Mouse (Mus musculus): ENCODE data around the gene Cmpk1. TPM values are rescaled to one million over a fixed set of nuclear protein-coding genes. Genes with fewer than 3 reads are reported as not detected.
A peak's percentile ranks its signal among the peaks of the same experiment; 100 is the strongest.

Gene Cmpk1
- total RNA-seq, 2 experiments from 2014 or later = 18.1 to 20.2 TPM

GRCm38 (mm10) chr4:114947852-114948481 lies 39.1 kb downstream of the Cmpk1 start:
- intact Hi-C loops (cut with DNase I) = loop anchor here (1.0 kb wide), 1 partner anchor 31 kb away; no protein-coding TSS in a partner anchor
- no peak for DNase-seq

- intact Hi-C loops (cut with DNase I) = loop anchor here (1.0 kb wide), 1 partner anchor 30 kb away; no protein-coding TSS in a partner anchor
- peak; percentile 68 to 73 for DNase-seq
Measured at GRCm38 (mm10) chr4:114947395-114947794, 39.6 kb downstream of the Cmpk1 start.

GRCm38 (mm10) chr4:114946416-114946815 lies 40.6 kb downstream of the Cmpk1 start:
- no peak for DNase-seq
- intact Hi-C loops (cut with DNase I) = no loop called here

GRCm38 (mm10) chr4:114945021-114945420 lies 42.0 kb downstream of the Cmpk1 start:
- intact Hi-C loops (cut with DNase I) = no loop called here
- DNase-seq = no peak

GRCm38 (mm10) chr4:114942583-114942982 lies 44.5 kb downstream of the Cmpk1 start:
- intact Hi-C loops (cut with DNase I) = loop anchor here (5.0 kb wide), 1 partner anchor 275 kb away; no protein-coding TSS in a partner anchor
- no peak for DNase-seq

GRCm38 (mm10) chr4:114942112-114942511 lies 44.9 kb downstream of the Cmpk1 start:
- intact Hi-C loops (cut with DNase I) = loop anchor here (5.0 kb wide), 1 partner anchor 275 kb away; no protein-coding TSS in a partner anchor
- DNase-seq = no peak

GRCm38 (mm10) chr4:114941311-114941710 lies 45.7 kb downstream of the Cmpk1 start:
- intact Hi-C loops (cut with DNase I) = loop anchor here (5.0 kb wide), 1 partner anchor 274 kb away; no protein-coding TSS in a partner anchor
- no peak for DNase-seq

- intact Hi-C loops (cut with DNase I) = no loop called here
- no peak for DNase-seq
Measured at GRCm38 (mm10) chr4:114938248-114938647, 48.8 kb downstream of the Cmpk1 start.

GRCm38 (mm10) chr4:114937459-114938047 lies 49.5 kb downstream of the Cmpk1 start:
- intact Hi-C loops (cut with DNase I) = no loop called here
- no peak for DNase-seq

- no peak for DNase-seq
- intact Hi-C loops (cut with DNase I) = no loop called here
Measured at GRCm38 (mm10) chr4:114934188-114934587, 52.9 kb downstream of the Cmpk1 start.

GRCm38 (mm10) chr4:114932747-114933146 lies 54.3 kb downstream of the Cmpk1 start:
- no peak for DNase-seq
- intact Hi-C loops (cut with DNase I) = no loop called here

GRCm38 (mm10) chr4:114929155-114929554 lies 57.9 kb downstream of the Cmpk1 start:
- no peak for DNase-seq
- intact Hi-C loops (cut with DNase I) = no loop called here

GRCm38 (mm10) chr4:114925917-114926312 lies 61.1 kb downstream of the Cmpk1 start, which contains the start of gene Foxe3:
TSS of gene Foxe3 (minus strand) at chr4:114926013.
- intact Hi-C loops (cut with DNase I) = no loop called here
- DNase-seq = no peak

- no peak for DNase-seq
- intact Hi-C loops (cut with DNase I) = no loop called here
Measured at GRCm38 (mm10) chr4:114924971-114925916, 61.8 kb downstream of the Cmpk1 start.

- intact Hi-C loops (cut with DNase I) = loop anchor here (1.0 kb wide), 1 partner anchor 30 kb away; no protein-coding TSS in a partner anchor
- DNase-seq = no peak
Measured at GRCm38 (mm10) chr4:114917091-114917490, 70.0 kb downstream of the Cmpk1 start.

GRCm38 (mm10) chr4:114916056-114916455 lies 71.0 kb downstream of the Cmpk1 start:
- intact Hi-C loops (cut with DNase I) = no loop called here
- DNase-seq = no peak

- DNase-seq = peak in 1 of 2 experiments; percentile 32
- intact Hi-C loops (cut with DNase I) = loop anchor here (5.0 kb wide), 1 partner anchor 246 kb away; no protein-coding TSS in a partner anchor
Measured at GRCm38 (mm10) chr4:114913594-114913962, 73.5 kb downstream of the Cmpk1 start.

GRCm38 (mm10) chr4:114912705-114913593 lies 74.1 kb downstream of the Cmpk1 start:
- intact Hi-C loops (cut with DNase I) = loop anchor here (5.0 kb wide), 1 partner anchor 246 kb away; no protein-coding TSS in a partner anchor
- no peak for DNase-seq

Measured in gastrocnemius, postnatal 36 days (tissue).